Mouse (Mus musculus) midbrain, embryonic 12.5 days (tissue): ENCODE measurements around the gene Frmd4a. TPM values are rescaled to one million over a fixed set of nuclear protein-coding genes. Genes with fewer than 3 reads are reported as not detected.
A peak's percentile ranks its signal among the peaks of the same experiment; 100 is the strongest.

ENCODE experiments used
- ATAC-seq: fragments of 200-750 bp; cut with Nextera tagmentation; 2 replicates; pipeline ENCODE4 v1.8.0; 2017; ENCODE audit warnings: low read depth, moderate TSS enrichment, moderate library complexity; ENCODE audit not compliant: low FRiP score
- H3K27ac ChIP-seq: fragments of 300-500 bp; sonication (generic); replicated peaks from 2 replicates; pipeline ENCODE4 v1.5.1; 2016; ENCODE audit warnings: mild to moderate bottlenecking
- H3K27me3 ChIP-seq: fragments of 300-500 bp; sonication (generic); 2 replicates; pipeline ENCODE4 v1.6.1; 2016; ENCODE audit warnings: mild to moderate bottlenecking
- H3K36me3 ChIP-seq: fragments of 300-500 bp; sonication (generic); 2 replicates; pipeline ENCODE4 v1.6.1; 2016
- H3K4me1 ChIP-seq: fragments of 300-500 bp; sonication (generic); 2 replicates; pipeline ENCODE4 v1.6.1; 2016
- H3K4me2 ChIP-seq: fragments of 300-500 bp; sonication (generic); replicated peaks from 2 replicates; pipeline ENCODE4 v1.6.1; 2016; ENCODE audit warnings: mild to moderate bottlenecking, moderate library complexity
- H3K4me3 ChIP-seq: fragments of 300-500 bp; sonication (generic); 2 replicates; pipeline ENCODE4 v1.5.1; 2016; ENCODE audit warnings: mild to moderate bottlenecking
- H3K9ac ChIP-seq: fragments of 300-500 bp; sonication (generic); replicated peaks from 2 replicates; pipeline ENCODE4 v1.6.1; 2016; ENCODE audit warnings: mild to moderate bottlenecking, moderate library complexity
- H3K9me3 ChIP-seq: fragments of 300-500 bp; sonication (generic); 2 replicates; pipeline ENCODE4 v1.6.1; 2016; ENCODE audit warnings: mild to moderate bottlenecking
- WGBS: fragments of 180-500 bp; shearing (Covaris S2); methylation state at CpG from one replicate; pipeline ENCODE4 v1.1.7; 2016; 5-methylcytosine and 5-hydroxymethylcytosine counted together
- polyA plus RNA-seq: library from polyadenylated mRNA; unstranded; fragments of >200 nt; fragmentation: Nextera tagmentation; extraction: Ambion mirVana; gene quantifications from 2 replicates; pipeline ENCODE4 v1.2.1, GENCODE M21; 2016

The Frmd4a gene
- polyA plus RNA-seq, 1 experiment from 2014 or later: 56.3 TPM

GRCm38 (mm10) chr2:4144424-4144823 is 126.9 kb downstream of the Frmd4a start:
- H3K4me1 ChIP-seq: peaks cover 14% of the 10 kb centered on the region
- no peaks in the 10 kb centered on the region for H3K36me3 ChIP-seq
- no peak overlapping the region for H3K27ac ChIP-seq
- H3K4me2 ChIP-seq: no peak overlapping the region
- 73% methylated on average over 4 of the region's 4 CpGs for WGBS
- 0 out of 2 replicates have a peak, but pooled peaks cover 5% of the 10 kb centered on the region for H3K27me3 ChIP-seq
- H3K9me3 ChIP-seq: no peaks in the 10 kb centered on the region
- no peak overlapping the region for H3K9ac ChIP-seq
- no peak overlapping the region for H3K4me3 ChIP-seq
- no peak for ATAC-seq

GRCm38 (mm10) chr2:4152521-4153040 is 135.1 kb downstream of the Frmd4a start:
- peak overlapping the region; percentile 47 for H3K4me3 ChIP-seq
- peaks cover 37% of the 10 kb centered on the region for H3K4me1 ChIP-seq
- H3K9me3 ChIP-seq: no peaks in the 10 kb centered on the region
- peak overlapping the region; percentile 65 for H3K9ac ChIP-seq
- peaks cover 23% of the 10 kb centered on the region; the same call in 1 of the 2 replicates for H3K27me3 ChIP-seq
- WGBS: 1% methylated on average over 14 of the region's 14 CpGs
- ATAC-seq: peak; percentile 35; the same call in 1 of the 2 replicates
- peak overlapping the region; percentile 83 for H3K27ac ChIP-seq
- no peaks in the 10 kb centered on the region for H3K36me3 ChIP-seq
- H3K4me2 ChIP-seq: peak overlapping the region; percentile 60

- H3K9ac ChIP-seq: peak overlapping the region; percentile 65
- peaks cover 23% of the 10 kb centered on the region; the same call in 1 of the 2 replicates for H3K27me3 ChIP-seq
- H3K4me3 ChIP-seq: peak overlapping the region; percentile 47
- H3K27ac ChIP-seq: peak overlapping the region; percentile 83
- 2% methylated on average over 16 of the region's 16 CpGs for WGBS
- H3K4me2 ChIP-seq: peak overlapping the region; percentile 60
- no peaks in the 10 kb centered on the region for H3K36me3 ChIP-seq
- H3K9me3 ChIP-seq: no peaks in the 10 kb centered on the region
- peak; percentile 47 for ATAC-seq
- H3K4me1 ChIP-seq: peaks cover 37% of the 10 kb centered on the region
Measured at GRCm38 (mm10) chr2:4153131-4153631, 135.7 kb downstream of the Frmd4a start.

GRCm38 (mm10) chr2:4154036-4154653 is 136.6 kb downstream of the Frmd4a start:
- Histone ChIP-seq H3K9ac (no peak overlapping the region; the same call in 1 of the 2 replicates), H3K4me1 (peaks cover 33% of the 10 kb centered on the region), H3K27me3 (peaks cover 23% of the 10 kb centered on the region; the same call in 1 of the 2 replicates), H3K4me2 (peak overlapping the region; percentile 60), H3K36me3 (no peaks in the 10 kb centered on the region), H3K9me3 (no peaks in the 10 kb centered on the region), H3K27ac (peak overlapping the region; percentile 43), H3K4me3 (peak overlapping the region; percentile 47)
- ATAC-seq: no peak
- 37% methylated on average over 5 of the region's 5 CpGs for WGBS

- peak overlapping the region; percentile 47; the same call in 1 of the 2 replicates for H3K4me3 ChIP-seq
- no peaks in the 10 kb centered on the region for H3K9me3 ChIP-seq
- WGBS: 62% methylated on average over 4 of the region's 4 CpGs
- peak overlapping the region; percentile 60 for H3K4me2 ChIP-seq
- H3K9ac ChIP-seq: no peak overlapping the region
- no peak for ATAC-seq
- no peaks in the 10 kb centered on the region for H3K36me3 ChIP-seq
- H3K27me3 ChIP-seq: peaks cover 20% of the 10 kb centered on the region; the same call in 1 of the 2 replicates
- H3K4me1 ChIP-seq: peaks cover 33% of the 10 kb centered on the region
- H3K27ac ChIP-seq: peak overlapping the region; percentile 43
Measured at GRCm38 (mm10) chr2:4154654-4155047, 137.1 kb downstream of the Frmd4a start.

- H3K4me1 ChIP-seq: peaks cover 33% of the 10 kb centered on the region
Measured at GRCm38 (mm10) chr2:4155406-4155805, 137.9 kb downstream of the Frmd4a start.

GRCm38 (mm10) chr2:4156511-4156910 is 139.0 kb downstream of the Frmd4a start:
- Histone ChIP-seq H3K4me3 (no peak overlapping the region), H3K27me3 (peaks cover 1% of the 10 kb centered on the region; the same call in 1 of the 2 replicates), H3K9ac (no peak overlapping the region), H3K4me1 (peaks cover 33% of the 10 kb centered on the region), H3K4me2 (no peak overlapping the region), H3K9me3 (no peaks in the 10 kb centered on the region), H3K27ac (0 out of 2 replicates have a peak overlapping the region, but pooled peaks have one; percentile 43), H3K36me3 (no peaks in the 10 kb centered on the region)
- ATAC-seq: no peak

More at GRCm38 (mm10) chr2:4155406-4155805, 137.9 kb downstream of the Frmd4a start:
- Histone ChIP-seq H3K27me3 (peaks cover 12% of the 10 kb centered on the region; the same call in 1 of the 2 replicates), H3K9me3 (no peaks in the 10 kb centered on the region), H3K27ac (peak overlapping the region; percentile 43; the same call in 1 of the 2 replicates), H3K4me3 (no peak overlapping the region), H3K9ac (no peak overlapping the region), H3K4me2 (peak overlapping the region; percentile 60; the same call in 1 of the 2 replicates), H3K36me3 (no peaks in the 10 kb centered on the region)
- ATAC-seq: peak; percentile 28; the same call in 1 of the 2 replicates

- no peaks in the 10 kb centered on the region for H3K27me3 ChIP-seq
- H3K4me3 ChIP-seq: no peak overlapping the region
- WGBS: 59% methylated on average over 4 of the region's 4 CpGs
- no peaks in the 10 kb centered on the region for H3K36me3 ChIP-seq
- no peak overlapping the region for H3K4me2 ChIP-seq
- H3K9me3 ChIP-seq: no peaks in the 10 kb centered on the region
- ATAC-seq: no peak
- H3K27ac ChIP-seq: no peak overlapping the region
- H3K4me1 ChIP-seq: peaks cover 32% of the 10 kb centered on the region
- H3K9ac ChIP-seq: no peak overlapping the region
Measured at GRCm38 (mm10) chr2:4157396-4157795, 139.9 kb downstream of the Frmd4a start.

- Histone ChIP-seq H3K9ac (no peak overlapping the region), H3K4me2 (no peak overlapping the region), H3K27ac (no peak overlapping the region), H3K9me3 (no peaks in the 10 kb centered on the region), H3K4me1 (peaks cover 17% of the 10 kb centered on the region), H3K4me3 (no peak overlapping the region), H3K27me3 (no peaks in the 10 kb centered on the region), H3K36me3 (no peaks in the 10 kb centered on the region)
- WGBS: 82% methylated on average over 15 of the region's 15 CpGs
- no peak for ATAC-seq
Measured at GRCm38 (mm10) chr2:4159574-4160203, 142.2 kb downstream of the Frmd4a start.

- H3K9ac ChIP-seq: no peak overlapping the region
- no peaks in the 10 kb centered on the region for H3K36me3 ChIP-seq
- H3K9me3 ChIP-seq: no peaks in the 10 kb centered on the region
- H3K4me1 ChIP-seq: peaks cover 11% of the 10 kb centered on the region
- ATAC-seq: no peak
- no peak overlapping the region for H3K4me2 ChIP-seq
- no peak overlapping the region for H3K4me3 ChIP-seq
- H3K27me3 ChIP-seq: no peaks in the 10 kb centered on the region
- H3K27ac ChIP-seq: no peak overlapping the region
- WGBS: 91% methylated on average over 2 of the region's 2 CpGs
Measured at GRCm38 (mm10) chr2:4166191-4166590, 148.7 kb downstream of the Frmd4a start.

- no peak overlapping the region for H3K27ac ChIP-seq
Measured at GRCm38 (mm10) chr2:4167131-4167530, 149.6 kb downstream of the Frmd4a start.

GRCm38 (mm10) chr2:4169726-4170125 is 152.2 kb downstream of the Frmd4a start:
- Histone ChIP-seq H3K4me3 (no peak overlapping the region), H3K4me2 (no peak overlapping the region), H3K36me3 (no peaks in the 10 kb centered on the region), H3K9me3 (no peaks in the 10 kb centered on the region), H3K9ac (no peak overlapping the region), H3K27ac (peak overlapping the region; percentile 20; the same call in 1 of the 2 replicates), H3K4me1 (peaks cover 11% of the 10 kb centered on the region), H3K27me3 (no peaks in the 10 kb centered on the region)
- WGBS: 54% methylated on average over 10 of the region's 10 CpGs
- no peak for ATAC-seq

More at GRCm38 (mm10) chr2:4167131-4167530, 149.6 kb downstream of the Frmd4a start:
- no peak for ATAC-seq
- 92% methylated on average over 6 of the region's 6 CpGs for WGBS
- Histone ChIP-seq H3K4me2 (no peak overlapping the region), H3K9me3 (no peaks in the 10 kb centered on the region), H3K4me3 (no peak overlapping the region), H3K36me3 (no peaks in the 10 kb centered on the region), H3K27me3 (no peaks in the 10 kb centered on the region), H3K4me1 (peaks cover 11% of the 10 kb centered on the region), H3K9ac (no peak overlapping the region)
